Mouse (Mus musculus): ENCODE data around the gene Hoxc9. TPM values are rescaled to one million over a fixed set of nuclear protein-coding genes. Genes with fewer than 3 reads are reported as not detected.
A peak's percentile ranks its signal among the peaks of the same experiment; 100 is the strongest.

Gene Hoxc9
- total RNA-seq, 1 experiment from 2014 or later, result not detected

DNA sequence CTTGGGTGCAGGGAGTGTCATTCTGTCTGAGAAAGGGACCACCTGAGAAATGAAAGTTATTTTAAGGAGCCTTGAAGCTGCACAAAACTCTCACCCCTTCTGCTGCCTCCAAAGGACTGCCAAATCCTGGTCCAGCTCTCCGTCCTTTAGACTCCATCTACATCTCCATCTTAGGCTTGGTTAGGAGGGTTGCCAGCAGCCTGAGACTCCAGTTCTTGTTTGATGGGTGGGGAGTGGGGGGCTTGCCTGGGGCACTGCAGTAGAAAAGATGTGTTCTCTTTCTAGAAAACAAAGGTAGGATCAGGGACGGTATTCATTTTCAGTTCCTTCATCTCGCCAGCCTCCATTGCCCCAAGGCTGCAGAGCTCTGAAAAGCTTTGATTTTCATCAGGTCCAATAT, 21.2 kb downstream of the Hoxc9 start:
- no peak for ATAC-seq (replicated peaks; ENCODE audit: low read depth, poor library complexity, severe bottlenecking)

GRCm38 (mm10) chr15:102997939-102998355, 21.7 kb downstream of the Hoxc9 start, which contains the start of gene Hoxc6:
Gene Hoxc6, plus strand, starts transcription at chr15:102998257.
- ATAC-seq (replicated peaks; ENCODE audit: low read depth, poor library complexity, severe bottlenecking), result no peak

GRCm38 (mm10) chr15:102998608-102999182, 22.5 kb downstream of the Hoxc9 start:
- no peak for ATAC-seq (replicated peaks; ENCODE audit: low read depth, poor library complexity, severe bottlenecking)

- peak; percentile 62 for ATAC-seq (replicated peaks; ENCODE audit: low read depth, poor library complexity, severe bottlenecking)
Observed at GRCm38 (mm10) chr15:102999183-102999831, 23.1 kb downstream of the Hoxc9 start.

GRCm38 (mm10) chr15:102999955-103000354, 23.7 kb downstream of the Hoxc9 start:
- ATAC-seq (replicated peaks; ENCODE audit: low read depth, poor library complexity, severe bottlenecking), result no peak

DNA sequence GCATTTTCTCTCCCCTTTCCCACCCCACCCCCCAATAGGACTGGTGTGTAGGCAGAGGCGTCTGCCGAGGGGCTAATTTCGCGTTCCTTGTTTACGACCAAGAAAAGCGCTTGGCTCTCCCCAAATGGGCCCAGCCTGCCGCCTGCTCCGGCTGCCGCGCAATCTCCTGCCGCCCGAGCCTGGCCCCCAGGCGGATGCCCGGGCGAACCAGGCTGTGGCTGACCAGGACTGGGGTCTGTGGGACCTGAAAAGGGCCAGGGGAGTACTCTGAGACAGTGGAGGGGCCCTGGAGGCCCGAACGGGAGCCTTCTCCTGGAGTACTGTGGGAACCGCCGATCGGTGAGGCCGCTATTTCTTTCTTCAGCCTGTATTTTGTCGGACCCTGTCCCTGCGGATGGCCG, 24.3 kb downstream of the Hoxc9 start:
- ATAC-seq (replicated peaks; ENCODE audit: low read depth, poor library complexity, severe bottlenecking), result no peak

- no peak for ATAC-seq (replicated peaks; ENCODE audit: low read depth, poor library complexity, severe bottlenecking)
Observed at GRCm38 (mm10) chr15:103001370-103001769, 25.1 kb downstream of the Hoxc9 start.

DNA sequence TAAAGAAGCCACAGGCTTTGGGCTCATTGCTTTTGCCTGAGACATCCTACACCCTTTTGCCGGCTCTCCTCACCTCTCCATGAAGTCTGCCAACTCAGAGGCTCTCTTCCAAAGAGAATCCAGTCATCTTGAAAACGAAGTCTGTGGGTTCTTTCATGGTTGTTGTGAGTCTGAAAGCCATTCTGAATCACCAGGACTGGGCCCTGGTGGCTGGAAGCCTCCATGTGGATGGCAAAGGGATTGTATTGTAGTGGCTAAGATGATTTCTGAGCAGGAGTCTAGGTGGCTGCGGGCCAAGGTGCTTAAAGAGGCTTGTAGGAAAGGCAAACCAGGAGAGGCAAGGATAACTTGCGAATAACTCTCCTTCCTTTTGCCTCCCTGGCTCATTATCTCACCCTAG, 25.9 kb downstream of the Hoxc9 start:
- ATAC-seq (replicated peaks; ENCODE audit: low read depth, poor library complexity, severe bottlenecking), result no peak

- no peak for ATAC-seq (replicated peaks; ENCODE audit: low read depth, poor library complexity, severe bottlenecking)
Observed at GRCm38 (mm10) chr15:103002821-103003448, 26.7 kb downstream of the Hoxc9 start.

- no peak for ATAC-seq (replicated peaks; ENCODE audit: low read depth, poor library complexity, severe bottlenecking)
Observed at GRCm38 (mm10) chr15:103005308-103005707, 29.1 kb downstream of the Hoxc9 start.

- ATAC-seq (replicated peaks; ENCODE audit: low read depth, poor library complexity, severe bottlenecking), result no peak
Observed at GRCm38 (mm10) chr15:103005797-103006196, 29.6 kb downstream of the Hoxc9 start.

- ATAC-seq (replicated peaks; ENCODE audit: low read depth, poor library complexity, severe bottlenecking), result no peak
Observed at GRCm38 (mm10) chr15:103006326-103006725, 30.1 kb downstream of the Hoxc9 start.

GRCm38 (mm10) chr15:103009265-103010111, 33.2 kb downstream of the Hoxc9 start:
- no peak for ATAC-seq (replicated peaks; ENCODE audit: low read depth, poor library complexity, severe bottlenecking)

DNA sequence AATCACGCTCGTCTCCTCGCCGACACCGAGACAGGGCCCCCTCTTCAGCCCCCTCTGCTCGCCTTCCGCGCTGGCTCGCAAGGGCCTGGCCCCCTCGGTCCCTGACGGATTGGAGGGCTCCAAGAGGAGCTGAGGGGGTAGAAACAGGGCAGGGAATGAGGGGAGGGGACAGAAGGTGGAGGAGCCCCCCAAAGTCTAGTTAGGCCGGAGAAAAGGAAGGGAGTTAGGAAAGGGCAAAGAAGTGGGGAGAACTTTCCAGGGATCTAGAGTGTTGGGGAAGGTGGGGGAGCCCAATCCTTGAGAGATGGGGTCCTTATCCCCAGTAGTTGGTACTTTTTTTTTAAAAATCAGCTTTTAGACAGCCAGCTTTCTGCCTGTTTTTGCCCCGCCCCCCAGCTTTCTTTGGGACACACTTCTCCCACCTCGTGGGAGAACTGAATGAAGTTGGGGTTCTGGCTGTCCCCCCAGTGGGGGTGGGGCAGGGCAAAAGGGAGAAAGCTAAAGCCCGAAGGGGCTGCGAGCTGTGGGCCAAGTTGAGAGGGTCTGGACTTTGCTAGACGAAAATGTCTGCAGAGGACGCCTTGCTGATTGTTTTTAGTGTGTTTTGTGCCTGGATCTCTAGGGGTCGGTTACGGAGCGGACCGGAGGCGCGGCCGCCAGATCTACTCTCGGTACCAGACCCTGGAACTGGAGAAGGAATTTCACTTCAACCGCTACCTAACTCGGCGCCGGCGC, 34.0 kb downstream of the Hoxc9 start:
- ATAC-seq (replicated peaks; ENCODE audit: low read depth, poor library complexity, severe bottlenecking), result no peak

- no peak for ATAC-seq (replicated peaks; ENCODE audit: low read depth, poor library complexity, severe bottlenecking)
Observed at GRCm38 (mm10) chr15:103010847-103011555, 34.8 kb downstream of the Hoxc9 start.

DNA sequence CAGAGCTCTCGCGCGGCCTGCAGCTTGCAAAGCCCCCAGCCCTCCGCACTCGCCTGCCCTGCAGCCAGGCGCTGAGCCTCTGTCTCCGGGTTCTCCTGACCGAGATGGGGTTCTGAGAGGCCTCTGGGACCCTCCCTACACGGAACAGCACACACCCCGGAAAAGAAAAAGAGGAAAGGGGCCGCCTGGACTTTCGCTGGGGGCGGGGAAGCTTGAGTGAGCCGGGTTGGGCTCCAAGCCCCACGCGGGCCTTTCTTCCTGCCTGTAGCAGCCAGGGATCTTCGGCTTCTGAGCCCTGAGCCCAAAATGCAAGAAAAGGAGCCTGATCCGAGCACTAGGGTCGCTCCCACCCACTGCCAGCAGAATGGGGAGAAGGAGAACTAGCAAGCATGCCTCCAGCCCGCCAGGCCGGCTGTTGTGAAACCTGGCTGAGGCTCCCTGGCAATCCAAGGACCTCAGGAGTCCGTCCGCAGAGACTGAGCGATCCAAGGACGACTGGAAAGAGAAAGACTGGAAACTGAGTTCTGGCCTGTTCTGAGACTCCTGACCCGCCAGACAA, 35.8 kb downstream of the Hoxc9 start:
- ATAC-seq (replicated peaks; ENCODE audit: low read depth, poor library complexity, severe bottlenecking), result no peak

GRCm38 (mm10) chr15:103013238-103013984, 37.2 kb downstream of the Hoxc9 start:
- peak; percentile 61 for ATAC-seq (replicated peaks; ENCODE audit: low read depth, poor library complexity, severe bottlenecking)
